Mouse (Mus musculus) kidney, embryonic 14.5 days (tissue): ENCODE data around the gene Tfip11. TPM values are rescaled to one million over a fixed set of nuclear protein-coding genes. Genes with fewer than 3 reads are reported as not detected.

Source experiments
- ATAC-seq: fragments of 200-750 bp; cut with Nextera tagmentation; 2 replicates; pipeline ENCODE4 v1.8.0; 2017; ENCODE audit warnings: moderate number of reproducible peaks, mild to moderate bottlenecking, moderate TSS enrichment, moderate library complexity; ENCODE audit not compliant: low FRiP score, low TSS enrichment
- H3K27ac ChIP-seq: fragments of 300-500 bp; sonication (generic); 2 replicates; pipeline ENCODE4 v1.5.1; 2014; ENCODE audit warnings: low read depth, mild to moderate bottlenecking, low read length, moderate library complexity, mixed read lengths
- H3K27me3 ChIP-seq: fragments of 300-500 bp; sonication (generic); 2 replicates; pipeline ENCODE4 v1.6.1; 2014; ENCODE audit warnings: mild to moderate bottlenecking, low read length; ENCODE audit not compliant: control insufficient read depth, insufficient read depth
- H3K36me3 ChIP-seq: fragments of 300-500 bp; sonication (generic); 2 replicates; pipeline ENCODE4 v1.6.1; 2014; ENCODE audit warnings: low read length, mixed read lengths; ENCODE audit not compliant: control insufficient read depth, insufficient read depth
- H3K4me1 ChIP-seq: fragments of 300-500 bp; sonication (generic); 2 replicates; pipeline ENCODE4 v1.6.1; 2014; ENCODE audit warnings: low read length, mixed read lengths; ENCODE audit not compliant: control insufficient read depth, insufficient read depth
- H3K4me2 ChIP-seq: fragments of 300-500 bp; sonication (generic); replicated peaks from 2 replicates; pipeline ENCODE4 v1.6.1; 2014; ENCODE audit warnings: low read depth, mild to moderate bottlenecking, low read length
- H3K4me3 ChIP-seq: fragments of 300-500 bp; sonication (generic); 2 replicates; pipeline ENCODE4 v1.5.1; 2014; ENCODE audit warnings: mild to moderate bottlenecking, low read length
- H3K9ac ChIP-seq: fragments of 300-500 bp; sonication (generic); 2 replicates; pipeline ENCODE4 v1.6.1; 2014; ENCODE audit warnings: low read depth, mild to moderate bottlenecking, low read length, moderate library complexity
- H3K9me3 ChIP-seq: fragments of 300-500 bp; sonication (generic); 2 replicates; pipeline ENCODE4 v1.6.1; 2016; ENCODE audit warnings: low read length; ENCODE audit not compliant: control insufficient read depth
- WGBS: fragments of 180-500 bp; shearing (Covaris S2); extraction: QIAGEN DNeasy Blood & Tissue Kit; methylation state at CpG from one replicate; pipeline ENCODE4 v1.1.7; 2014; 5-methylcytosine and 5-hydroxymethylcytosine counted together
- polyA plus RNA-seq: library from polyadenylated mRNA; unstranded; fragments of >200 nt; fragmentation: Nextera tagmentation; extraction: Ambion mirVana; gene quantifications from 2 replicates; pipeline ENCODE4 v1.2.1, GENCODE M21; 2014

The Tfip11 gene
- polyA plus RNA-seq, 1 experiment from 2014 or later, result 22.3 TPM

- H3K27ac ChIP-seq, result no peak overlapping the region
- no peaks in the 10 kb centered on the region for H3K9me3 ChIP-seq
- H3K36me3 ChIP-seq, result peaks cover 66% of the 10 kb centered on the region
- H3K4me1 ChIP-seq, result no peaks in the 10 kb centered on the region
- H3K4me3 ChIP-seq, result no peak overlapping the region
- 91% methylated on average over 12 of the region's 12 CpGs for WGBS
- no peaks in the 10 kb centered on the region for H3K27me3 ChIP-seq
- H3K4me2 ChIP-seq, result no peak overlapping the region
- no peak overlapping the region for H3K9ac ChIP-seq
- no peak for ATAC-seq
Observed at GRCm38 (mm10) chr5:112370236-112370813, 44.2 kb downstream of the Tfip11 start.

- Histone ChIP-seq H3K4me2 (no peak overlapping the region), H3K9me3 (no peaks in the 10 kb centered on the region), H3K4me1 (no peaks in the 10 kb centered on the region), H3K9ac (no peak overlapping the region), H3K27ac (no peak overlapping the region), H3K4me3 (no peak overlapping the region), H3K27me3 (no peaks in the 10 kb centered on the region), H3K36me3 (peaks cover 62% of the 10 kb centered on the region)
- ATAC-seq, result no peak
- 73% methylated on average over 7 of the region's 7 CpGs for WGBS
Observed at GRCm38 (mm10) chr5:112371933-112372332, 45.8 kb downstream of the Tfip11 start.

GRCm38 (mm10) chr5:112376111-112376510, 50.0 kb downstream of the Tfip11 start:
- Histone ChIP-seq H3K27ac (no peak overlapping the region), H3K4me1 (no peaks in the 10 kb centered on the region), H3K9me3 (no peaks in the 10 kb centered on the region), H3K4me3 (no peak overlapping the region), H3K27me3 (no peaks in the 10 kb centered on the region), H3K4me2 (no peak overlapping the region), H3K9ac (no peak overlapping the region), H3K36me3 (peaks cover 39% of the 10 kb centered on the region)
- no peak for ATAC-seq
- 92% methylated on average over 4 of the region's 4 CpGs for WGBS

DNA sequence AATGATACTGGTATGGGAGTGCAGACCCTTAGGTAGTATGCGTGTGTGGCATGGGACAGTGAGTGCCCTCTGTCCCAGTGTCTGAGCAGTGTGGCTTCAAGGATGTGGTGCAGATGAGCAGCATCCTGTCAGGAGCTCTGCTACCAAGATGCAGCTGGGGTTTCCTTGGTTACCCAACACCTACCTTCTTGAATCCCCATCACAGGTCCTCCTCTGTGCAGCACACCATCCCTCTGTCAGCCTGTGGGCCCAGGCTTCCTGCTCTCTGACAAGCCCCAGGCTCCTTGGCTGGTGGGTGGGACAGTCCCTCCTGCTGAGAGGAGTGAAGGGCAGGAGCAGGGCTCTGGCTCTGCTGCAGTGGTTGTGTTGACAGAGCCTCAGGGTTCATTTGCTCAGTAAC, 51.2 kb downstream of the Tfip11 start:
- no peak overlapping the region for H3K27ac ChIP-seq
- H3K36me3 ChIP-seq, result peaks cover 31% of the 10 kb centered on the region
- H3K27me3 ChIP-seq, result no peaks in the 10 kb centered on the region
- H3K4me1 ChIP-seq, result no peaks in the 10 kb centered on the region
- 87% methylated on average over 1 of the region's 1 CpGs for WGBS
- ATAC-seq, result no peak
- no peak overlapping the region for H3K4me3 ChIP-seq
- H3K9me3 ChIP-seq, result no peaks in the 10 kb centered on the region
- H3K9ac ChIP-seq, result no peak overlapping the region
- no peak overlapping the region for H3K4me2 ChIP-seq

GRCm38 (mm10) chr5:112378716-112379115, 52.6 kb downstream of the Tfip11 start:
- no peak for ATAC-seq
- no peak overlapping the region for H3K27ac ChIP-seq
- peaks cover 23% of the 10 kb centered on the region for H3K36me3 ChIP-seq
- H3K9ac ChIP-seq, result no peak overlapping the region
- no peaks in the 10 kb centered on the region for H3K27me3 ChIP-seq
- WGBS, result 83% methylated on average over 6 of the region's 6 CpGs
- no peaks in the 10 kb centered on the region for H3K4me1 ChIP-seq
- no peaks in the 10 kb centered on the region for H3K9me3 ChIP-seq
- H3K4me2 ChIP-seq, result no peak overlapping the region
- H3K4me3 ChIP-seq, result no peak overlapping the region

DNA sequence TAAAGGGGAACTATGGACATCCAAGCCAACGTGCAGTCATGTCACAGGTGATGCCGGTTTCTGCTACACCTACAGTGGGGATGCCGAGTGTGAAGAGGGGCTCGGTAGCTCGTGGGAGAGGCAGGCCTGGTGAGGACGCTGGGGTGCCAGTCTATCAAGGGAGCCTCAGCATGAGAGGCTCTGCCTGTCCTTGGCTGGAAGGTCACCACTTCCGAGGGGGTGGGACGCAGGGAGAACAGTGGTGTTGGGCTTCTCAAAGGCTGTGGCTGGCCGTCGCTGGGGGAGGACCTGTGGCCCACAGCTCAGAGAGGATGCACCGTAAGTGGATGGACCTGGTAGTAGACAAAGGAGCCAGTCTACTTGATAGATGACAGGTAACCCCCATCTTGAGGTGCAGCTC, 55.0 kb downstream of the Tfip11 start:
- no peaks in the 10 kb centered on the region for H3K27me3 ChIP-seq
- no peak overlapping the region for H3K4me2 ChIP-seq
- H3K9ac ChIP-seq, result no peak overlapping the region
- ATAC-seq, result no peak
- no peak overlapping the region for H3K27ac ChIP-seq
- H3K9me3 ChIP-seq, result no peaks in the 10 kb centered on the region
- no peaks in the 10 kb centered on the region for H3K4me1 ChIP-seq
- no peak overlapping the region for H3K4me3 ChIP-seq
- peaks cover 10% of the 10 kb centered on the region; the same call in 1 of the 2 replicates for H3K36me3 ChIP-seq
- WGBS, result 85% methylated on average over 11 of the region's 11 CpGs

DNA sequence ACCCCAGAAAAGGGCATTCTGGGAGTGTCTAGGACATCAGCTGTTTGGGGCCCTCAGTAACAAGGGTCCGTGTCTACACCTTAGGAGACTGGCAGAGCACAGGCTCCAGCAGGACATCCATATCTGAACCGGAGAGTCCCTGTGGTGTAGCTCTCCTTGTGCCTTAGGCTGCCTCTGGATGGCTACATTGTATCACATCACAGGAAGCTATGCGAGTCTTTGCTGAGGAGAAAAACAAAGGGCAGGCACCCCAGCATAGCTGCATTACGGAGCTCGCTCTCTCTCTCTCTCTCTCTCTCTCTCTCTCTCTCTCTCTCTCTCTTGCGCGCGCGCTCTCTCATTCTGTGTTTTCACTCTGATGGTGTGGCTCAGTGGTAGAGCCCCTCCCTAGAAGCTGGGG, 55.9 kb downstream of the Tfip11 start:
- no peak overlapping the region for H3K9ac ChIP-seq
- H3K9me3 ChIP-seq, result no peaks in the 10 kb centered on the region
- WGBS, result 71% methylated on average over 9 of the region's 9 CpGs
- no peaks in the 10 kb centered on the region for H3K27me3 ChIP-seq
- H3K36me3 ChIP-seq, result peaks cover 10% of the 10 kb centered on the region; the same call in 1 of the 2 replicates
- H3K4me1 ChIP-seq, result no peaks in the 10 kb centered on the region
- no peak overlapping the region for H3K4me2 ChIP-seq
- ATAC-seq, result no peak
- H3K4me3 ChIP-seq, result no peak overlapping the region
- no peak overlapping the region for H3K27ac ChIP-seq

- H3K4me3 ChIP-seq, result no peak overlapping the region
- no peak overlapping the region for H3K4me2 ChIP-seq
- H3K27ac ChIP-seq, result no peak overlapping the region
- WGBS, result 67% methylated on average over 16 of the region's 17 CpGs
- no peak overlapping the region for H3K9ac ChIP-seq
- no peak for ATAC-seq
- no peaks in the 10 kb centered on the region for H3K27me3 ChIP-seq
- no peaks in the 10 kb centered on the region for H3K9me3 ChIP-seq
- peaks cover 7% of the 10 kb centered on the region; the same call in 1 of the 2 replicates for H3K36me3 ChIP-seq
- H3K4me1 ChIP-seq, result no peaks in the 10 kb centered on the region
Observed at GRCm38 (mm10) chr5:112382641-112383330, 56.6 kb downstream of the Tfip11 start.

- WGBS, result 90% methylated on average over 13 of the region's 13 CpGs
- no peak overlapping the region for H3K9ac ChIP-seq
- no peak overlapping the region for H3K27ac ChIP-seq
- no peak overlapping the region for H3K4me3 ChIP-seq
- ATAC-seq, result no peak
- no peaks in the 10 kb centered on the region for H3K4me1 ChIP-seq
- no peak overlapping the region for H3K4me2 ChIP-seq
- H3K9me3 ChIP-seq, result no peaks in the 10 kb centered on the region
- no peaks in the 10 kb centered on the region for H3K27me3 ChIP-seq
- H3K36me3 ChIP-seq, result no peaks in the 10 kb centered on the region
Observed at GRCm38 (mm10) chr5:112384805-112385472, 58.8 kb downstream of the Tfip11 start.
